Comparison of ENCODE assay signal across 8 mouse cellular contexts in the genomic region with DNA sequence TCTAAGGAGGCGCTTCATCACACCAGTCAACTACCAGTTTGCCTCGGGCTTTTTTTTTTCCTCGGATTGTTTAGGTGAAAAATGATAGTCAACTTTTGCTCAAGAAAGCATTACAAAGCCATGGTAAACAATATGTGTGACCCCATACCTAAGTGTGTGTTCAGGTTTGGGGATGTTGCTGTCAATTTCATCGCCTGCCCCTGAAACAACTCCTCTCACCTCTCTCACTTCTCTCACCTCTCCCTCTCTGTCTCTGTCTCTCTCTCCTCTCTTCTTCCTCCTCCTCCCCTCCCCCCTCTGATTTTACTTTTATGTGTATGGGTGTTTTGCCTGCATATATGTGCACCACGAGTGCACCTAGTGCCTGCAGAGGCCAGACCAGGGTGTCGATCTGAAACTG. TPM values are rescaled to one million over a fixed set of nuclear protein-coding genes. Genes with fewer than 3 reads are reported as not detected.
DNase-seq lines count a peak whose midpoint lies in the region; ATAC-seq and TF ChIP-seq lines count a peak whose summit lies in the region.

No protein-coding gene starts in this region.

- H3K27ac ChIP-seq in kidney, postnatal 0 days: no peak overlapping the region
- peak overlapping the region; percentile 67; the same call in 1 of the 2 replicates for H3K27ac ChIP-seq in bone marrow macrophage, adult 2 months (ENCODE audit: insufficient read depth, low read depth, low read length)
- peak overlapping the region; percentile 95 for H3K27ac ChIP-seq in hindbrain, embryonic 15.5 days (replicated peaks)

- H3ac ChIP-seq in myocyte (ENCODE audit: control insufficient read depth, insufficient read length): peak overlapping the region; percentile 96

- peak overlapping the region; percentile 97 for H3K4me3 ChIP-seq in kidney, postnatal 0 days (replicated peaks; ENCODE audit: low read depth, low read length)
- H3K4me3 ChIP-seq in bone marrow macrophage, adult 2 months (ENCODE audit: insufficient read depth, low read length): peak overlapping the region; percentile 82
- peak overlapping the region; percentile 75 for H3K4me3 ChIP-seq in hindbrain, embryonic 15.5 days
- peak overlapping the region; percentile 36 for H3K4me3 ChIP-seq in myocyte

- no peak for TF ChIP-seq CTCF in kidney, postnatal 0 days (IDR thresholded peaks at IDR 0.05; ENCODE audit: low read depth)
- no peak for TF ChIP-seq CTCF in bone marrow macrophage, adult 2 months (IDR thresholded peaks at IDR 0.05; ENCODE audit: low read depth, low read length)

- H3K9ac ChIP-seq in kidney, postnatal 0 days (ENCODE audit: low read depth, low read length): peak overlapping the region; percentile 95
- peak overlapping the region; percentile 97 for H3K9ac ChIP-seq in hindbrain, embryonic 15.5 days

- peaks cover 14% of the 10 kb centered on the region for H3K79me2 ChIP-seq in myocyte (ENCODE audit: control insufficient read depth, insufficient read depth)

- H3K4me2 ChIP-seq in kidney, postnatal 0 days (ENCODE audit: low read length): peak overlapping the region; percentile 90
- peak overlapping the region; percentile 73 for H3K4me2 ChIP-seq in hindbrain, embryonic 15.5 days
- H3K4me2 ChIP-seq in myocyte (ENCODE audit: low read depth): peak overlapping the region; percentile 68

- no peaks in the 10 kb centered on the region for H3K27me3 ChIP-seq in kidney, postnatal 0 days (ENCODE audit: insufficient read depth, low read length)
- no peaks in the 10 kb centered on the region for H3K27me3 ChIP-seq in hindbrain, embryonic 15.5 days
- H3K27me3 ChIP-seq in myocyte (ENCODE audit: control insufficient read depth, insufficient read depth, insufficient read length): no peaks in the 10 kb centered on the region

- no peak for ATAC-seq in kidney, postnatal 0 days (replicated peaks; ENCODE audit: low FRiP score, low read depth)
- no peak for ATAC-seq in hindbrain, embryonic 15.5 days (ENCODE audit: low FRiP score, low read depth)

- 0 out of 2 replicates have a peak, but pooled peaks cover 2% of the 10 kb centered on the region for H3K36me3 ChIP-seq in kidney, postnatal 0 days (ENCODE audit: insufficient read depth, low read length)
- 0 out of 2 replicates have a peak, but pooled peaks cover 2% of the 10 kb centered on the region for H3K36me3 ChIP-seq in hindbrain, embryonic 15.5 days
- no peaks in the 10 kb centered on the region for H3K36me3 ChIP-seq in myocyte (ENCODE audit: control insufficient read depth, insufficient read depth)

- WGBS in kidney, postnatal 0 days: 43% methylated on average over 6 of the region's 6 CpGs
- 46% methylated on average over 6 of the region's 6 CpGs for WGBS in hindbrain, embryonic 15.5 days

- no peak for DNase-seq in kidney, postnatal 0 days (ENCODE audit: low spot score)
- no peak for DNase-seq in kidney, postnatal 14 days
- DNase-seq in embryo, embryonic 11 days: no peak
- DNase-seq in layer of hippocampus, adult 11-12 months (ENCODE audit: low spot score): no peak
- DNase-seq in c-Kit-positive CD71-positive TER-119-positive erythroid progenitor cells, embryonic 14.5 days (ENCODE audit: low spot score): no peak

- no peak for TF ChIP-seq POLR2A in bone marrow macrophage, adult 2 months (IDR thresholded peaks at IDR 0.05; ENCODE audit: borderline replicate concordance, low read depth, low read length)
- TF ChIP-seq POLR2A in myocyte (IDR thresholded peaks at IDR 0.05; ENCODE audit: insufficient read length, low read depth): no peak

- no peaks in the 10 kb centered on the region for H3K4me1 ChIP-seq in kidney, postnatal 0 days (replicated peaks; ENCODE audit: insufficient read depth, low read length)
- H3K4me1 ChIP-seq in bone marrow macrophage, adult 2 months (ENCODE audit: control insufficient read depth, insufficient read depth, low read length): peaks cover 6% of the 10 kb centered on the region
- H3K4me1 ChIP-seq in hindbrain, embryonic 15.5 days (replicated peaks): peaks cover 17% of the 10 kb centered on the region

- H3K9me3 ChIP-seq in kidney, postnatal 0 days (replicated peaks; ENCODE audit: low read length): no peaks in the 10 kb centered on the region
- H3K9me3 ChIP-seq in hindbrain, embryonic 15.5 days: no peaks in the 10 kb centered on the region

TF ChIP-seq in myocyte, 11 proteins besides CTCF, POLR2A, EP300 and RAD21:
- TF ChIP-seq CEBPB (IDR thresholded peaks at IDR 0.05; ENCODE audit: insufficient read depth, poor library complexity, severe bottlenecking) (peak; percentile 57; the same call in 1 of the 2 replicates), MYOG (IDR thresholded peaks at IDR 0.05; ENCODE audit: control insufficient read depth in 1 of 3, insufficient read depth in 1 of 3, insufficient read length in 2 of 3, low read depth in 2 of 3) (no peak)
TF ChIP-seq in myocyte: peak in this region for 1.

RNA-seq across cellular contexts. Expression of gene Ulk2, which starts 0.7 kb away (rescaled TPM):
- 9.7 and 10.8 TPM in 2 replicates for polyA plus RNA-seq in kidney, postnatal 0 days (2015; fragmentation: Nextera tagmentation; extraction: Ambion mirVana)
- polyA plus RNA-seq in bone marrow macrophage, adult 2 months (2012; ENCODE audit: insufficient read depth, insufficient read length, missing spikeins): 41.3 and 47.7 TPM in 2 replicates
- 38.2 and 41.8 TPM in 2 replicates for polyA plus RNA-seq in hindbrain, embryonic 15.5 days (2015; fragmentation: Nextera tagmentation; extraction: Ambion mirVana)
- 9.3 TPM for polyA plus RNA-seq in myocyte (2012; fragmentation: generic; extraction: Trizol)

Comparison
In these comparisons a context has a peak if more than half of its experiments do, and no peak if none do; other contexts are left out.
1. H3K4me3 ChIP-seq: peak in every context shown above with its lines; median percentile 97 in kidney, postnatal 0 days; 82 in bone marrow macrophage, adult 2 months; 75 in hindbrain, embryonic 15.5 days; 36 in myocyte.